35 mouse cellular contexts compared by ENCODE assay signal in genomic region chr4:56957518-56957917, GRCm38 (mm10). TPM values are rescaled to one million over a fixed set of nuclear protein-coding genes. Genes with fewer than 3 reads are reported as not detected.
DNase-seq lines count a peak whose midpoint lies in the region; ATAC-seq and TF ChIP-seq lines count a peak whose summit lies in the region.
"Had no signal": no experiment of that assay in that cellular context is flagged by ENCODE, and none has a peak within 500 bp of the region (broad histone marks: within the 10 kb centered on the region; RNA-seq: fewer than 3 reads in every experiment).

No protein-coding gene starts in this region.

- TF ChIP-seq CTCF in ES-Bruce4 (IDR thresholded peaks at IDR 0.05; ENCODE audit: low read depth, low read length), result no peak
- TF ChIP-seq CTCF in intestine, postnatal 0 days (IDR thresholded peaks at IDR 0.05; ENCODE audit: low read depth), result no peak

- no peak overlapping the region for H3K27ac ChIP-seq in heart, embryonic 15.5 days
- H3K27ac ChIP-seq in heart, embryonic 11.5 days (ENCODE audit: low read depth, low read length), result no peak overlapping the region
- H3K27ac ChIP-seq in ES-Bruce4 (ENCODE audit: insufficient read depth, low read length), result no peak overlapping the region
- H3K27ac ChIP-seq in intestine, postnatal 0 days (ENCODE audit: low read depth, low read length), result no peak overlapping the region
- no peak overlapping the region for H3K27ac ChIP-seq in hindbrain, embryonic 10.5 days
- H3K27ac ChIP-seq: embryonic facial prominence, embryonic 10.5 days; embryonic facial prominence, embryonic 15.5 days; forebrain, embryonic 13.5 days; heart, adult 2 months; hindbrain, embryonic 12.5 days; hindbrain, postnatal 0 days; limb, embryonic 10.5 days; limb, embryonic 15.5 days; liver, embryonic 13.5 days; midbrain, embryonic 12.5 days; neural tube, embryonic 13.5 days had no signal

- DNase-seq in ZHBTc4 (ENCODE audit: low read depth, low spot score), result peak; percentile 73
- DNase-seq in gastrocnemius, postnatal 36 days, result no peak
- no peak for DNase-seq in kidney, postnatal 14 days
- no peak for DNase-seq in hindbrain, embryonic 10.5 days (ENCODE audit: low spot score)
- DNase-seq: adrenal gland, postnatal 25 days; cerebellum, adult 18-20 months; cerebellum, postnatal 14 days; gastrocnemius, postnatal 14 days; heart, adult 2 months; heart, postnatal 10 days; kidney, adult 18-20 months; kidney, postnatal 4 days; layer of hippocampus, postnatal 36 days; liver, embryonic 13.5 days; lung, adult 18-20 months; lung, postnatal 14 days; right cerebral cortex, postnatal 4 days; thymus, postnatal 4 days had no signal

- no peaks in the 10 kb centered on the region for H3K9me3 ChIP-seq in heart, embryonic 15.5 days (replicated peaks)
- no peaks in the 10 kb centered on the region for H3K9me3 ChIP-seq in heart, embryonic 11.5 days (replicated peaks; ENCODE audit: control insufficient read depth, low read length)
- no peaks in the 10 kb centered on the region for H3K9me3 ChIP-seq in ES-Bruce4 (replicated peaks; ENCODE audit: control insufficient read depth, insufficient read depth, low read length, poor library complexity, severe bottlenecking)
- H3K9me3 ChIP-seq in intestine, postnatal 0 days (ENCODE audit: control insufficient read depth), result no peaks in the 10 kb centered on the region
- no peaks in the 10 kb centered on the region for H3K9me3 ChIP-seq in hindbrain, embryonic 10.5 days
- H3K9me3 ChIP-seq: embryonic facial prominence, embryonic 10.5 days; embryonic facial prominence, embryonic 15.5 days; forebrain, embryonic 13.5 days; hindbrain, embryonic 12.5 days; limb, embryonic 10.5 days; limb, embryonic 15.5 days; liver, embryonic 13.5 days; midbrain, embryonic 12.5 days; neural tube, embryonic 13.5 days had no signal

- intact Hi-C loops in gastrocnemius, postnatal 36 days (cut with DNase I), result no loop called here

- no peaks in the 10 kb centered on the region for H3K27me3 ChIP-seq in heart, embryonic 15.5 days
- no peaks in the 10 kb centered on the region for H3K27me3 ChIP-seq in heart, embryonic 11.5 days (ENCODE audit: control insufficient read depth, insufficient read depth, low read length)
- H3K27me3 ChIP-seq in ES-Bruce4 (ENCODE audit: control insufficient read depth, insufficient read depth, low read length, poor library complexity, severe bottlenecking), result no peaks in the 10 kb centered on the region
- H3K27me3 ChIP-seq in intestine, postnatal 0 days (replicated peaks; ENCODE audit: control insufficient read depth, insufficient read depth, low read length), result no peaks in the 10 kb centered on the region
- H3K27me3 ChIP-seq in hindbrain, embryonic 10.5 days (ENCODE audit: insufficient read depth, poor library complexity, severe bottlenecking), result no peaks in the 10 kb centered on the region
- H3K27me3 ChIP-seq: embryonic facial prominence, embryonic 15.5 days; forebrain, embryonic 13.5 days; hindbrain, embryonic 12.5 days; limb, embryonic 15.5 days; liver, embryonic 13.5 days; midbrain, embryonic 12.5 days; neural tube, embryonic 13.5 days; Patski had no signal

- 0 out of 2 replicates have a peak overlapping the region, but pooled peaks have one; percentile 27 for H3K4me2 ChIP-seq in heart, embryonic 15.5 days
- H3K4me2 ChIP-seq in heart, embryonic 11.5 days, result no peak overlapping the region
- H3K4me2 ChIP-seq in intestine, postnatal 0 days (replicated peaks; ENCODE audit: low read depth), result no peak overlapping the region
- H3K4me2 ChIP-seq: embryonic facial prominence, embryonic 15.5 days; forebrain, embryonic 13.5 days; hindbrain, embryonic 12.5 days; limb, embryonic 15.5 days; liver, embryonic 13.5 days; midbrain, embryonic 12.5 days; neural tube, embryonic 13.5 days had no signal

- H3K4me3 ChIP-seq in heart, embryonic 15.5 days, result no peak overlapping the region
- H3K4me3 ChIP-seq in heart, embryonic 11.5 days (ENCODE audit: low read depth, low read length), result no peak overlapping the region
- no peak overlapping the region for H3K4me3 ChIP-seq in ES-Bruce4 (ENCODE audit: low read depth, low read length)
- no peak overlapping the region for H3K4me3 ChIP-seq in intestine, postnatal 0 days (ENCODE audit: low read depth, low read length)
- no peak overlapping the region for H3K4me3 ChIP-seq in hindbrain, embryonic 10.5 days
- H3K4me3 ChIP-seq: embryonic facial prominence, embryonic 10.5 days; embryonic facial prominence, embryonic 15.5 days; forebrain, embryonic 13.5 days; heart, adult 2 months; hindbrain, embryonic 12.5 days; limb, embryonic 10.5 days; limb, embryonic 15.5 days; liver, embryonic 13.5 days; midbrain, embryonic 12.5 days; neural tube, embryonic 13.5 days had no signal

- H3K9ac ChIP-seq in heart, embryonic 15.5 days, result no peak overlapping the region
- no peak overlapping the region for H3K9ac ChIP-seq in heart, embryonic 11.5 days (ENCODE audit: low read depth, low read length)
- H3K9ac ChIP-seq in ES-Bruce4 (ENCODE audit: low read depth, poor library complexity, severe bottlenecking), result no peak overlapping the region
- no peak overlapping the region for H3K9ac ChIP-seq in intestine, postnatal 0 days (ENCODE audit: low read depth, low read length)
- H3K9ac ChIP-seq: embryonic facial prominence, embryonic 15.5 days; forebrain, embryonic 13.5 days; hindbrain, embryonic 12.5 days; limb, embryonic 15.5 days; liver, embryonic 13.5 days; midbrain, embryonic 12.5 days; neural tube, embryonic 13.5 days had no signal

- ATAC-seq in heart, embryonic 15.5 days (replicated peaks; ENCODE audit: insufficient number of reproducible peaks, insufficient read depth, low FRiP score, low read depth), result no peak
- no peak for ATAC-seq in heart, embryonic 11.5 days (replicated peaks; ENCODE audit: insufficient number of reproducible peaks, low FRiP score, low TSS enrichment)
- peak; percentile 51; the same call in 1 of the 2 replicates for ATAC-seq in intestine, postnatal 0 days
- ATAC-seq: forebrain, embryonic 13.5 days; hindbrain, postnatal 0 days; Patski had no signal

- H3K36me3 ChIP-seq in heart, embryonic 15.5 days, result no peaks in the 10 kb centered on the region
- H3K36me3 ChIP-seq in heart, embryonic 11.5 days (ENCODE audit: control insufficient read depth, insufficient read depth, low read length), result no peaks in the 10 kb centered on the region
- H3K36me3 ChIP-seq in ES-Bruce4 (ENCODE audit: control insufficient read depth, insufficient read depth, low read length, poor library complexity, severe bottlenecking), result no peaks in the 10 kb centered on the region
- H3K36me3 ChIP-seq in intestine, postnatal 0 days (ENCODE audit: control insufficient read depth, insufficient read depth), result no peaks in the 10 kb centered on the region
- no peaks in the 10 kb centered on the region for H3K36me3 ChIP-seq in hindbrain, embryonic 10.5 days
- H3K36me3 ChIP-seq: embryonic facial prominence, embryonic 10.5 days; embryonic facial prominence, embryonic 15.5 days; hindbrain, embryonic 12.5 days; limb, embryonic 10.5 days; limb, embryonic 15.5 days; liver, embryonic 13.5 days; midbrain, embryonic 12.5 days had no signal

- H3K4me1 ChIP-seq in heart, embryonic 15.5 days (replicated peaks), result peaks cover 18% of the 10 kb centered on the region
- H3K4me1 ChIP-seq in heart, embryonic 11.5 days (ENCODE audit: control insufficient read depth, insufficient read depth, low read length), result peaks cover 8% of the 10 kb centered on the region
- peaks cover 3% of the 10 kb centered on the region for H3K4me1 ChIP-seq in ES-Bruce4 (ENCODE audit: control insufficient read depth, insufficient read depth, low read length)
- no peaks in the 10 kb centered on the region for H3K4me1 ChIP-seq in intestine, postnatal 0 days (replicated peaks; ENCODE audit: control insufficient read depth, insufficient read depth, low read length)
- H3K4me1 ChIP-seq in hindbrain, embryonic 10.5 days (replicated peaks), result 0 out of 2 replicates have a peak, but pooled peaks cover 2% of the 10 kb centered on the region
- H3K4me1 ChIP-seq: embryonic facial prominence, embryonic 10.5 days; embryonic facial prominence, embryonic 15.5 days; forebrain, embryonic 13.5 days; hindbrain, embryonic 12.5 days; limb, embryonic 15.5 days; midbrain, embryonic 12.5 days; neural tube, embryonic 13.5 days had no signal

- peak; percentile 84 for TF ChIP-seq EP300 in ES-Bruce4 (IDR thresholded peaks at IDR 0.05; ENCODE audit: insufficient read depth, low read depth, low read length)

- WGBS in heart, embryonic 15.5 days, result 34% methylated on average over 9 of the region's 9 CpGs
- 39% methylated on average over 9 of the region's 9 CpGs for WGBS in heart, embryonic 11.5 days (ENCODE audit: insufficient replicate concordance)
- WGBS in intestine, postnatal 0 days, result 38% methylated on average over 9 of the region's 9 CpGs
- 59% methylated on average over 9 of the region's 9 CpGs for WGBS in hindbrain, embryonic 10.5 days

- TF ChIP-seq POLR2A in ES-Bruce4 (IDR thresholded peaks at IDR 0.05; ENCODE audit: insufficient read depth, low read length), result no peak

RNA-seq across cellular contexts. Expression of gene Tmem245, which starts 10.3 kb away (rescaled TPM):
- 19.0 and 20.2 TPM in 2 replicates for polyA plus RNA-seq in heart, embryonic 15.5 days (2015; fragmentation: Nextera tagmentation; extraction: Ambion mirVana)
- 9.7 and 12.1 TPM in 2 replicates for polyA plus RNA-seq in heart, embryonic 11.5 days (2014; fragmentation: Nextera tagmentation; extraction: Ambion mirVana)
- 60.6 and 61.9 TPM in 2 replicates for polyA plus RNA-seq in ES-Bruce4 (2011; ENCODE audit: insufficient read depth, insufficient read length, low read depth, missing spikeins)
- 3.3 and 3.6 TPM in 2 replicates for polyA plus RNA-seq in intestine, postnatal 0 days (2015; fragmentation: Nextera tagmentation; extraction: Ambion mirVana)
- 10 to 100 TPM; 16.3 to 23.9 TPM for total RNA-seq in gastrocnemius, postnatal 36 days (2021)
- polyA plus RNA-seq in hindbrain, embryonic 10.5 days (2016; fragmentation: Nextera tagmentation; extraction: Ambion mirVana), result 10.8 and 13.4 TPM in 2 replicates

RNA-seq across cellular contexts. Expression of gene Frrs1l, which starts 32.7 kb away (rescaled TPM):
- 0.28 and 0.38 TPM in 2 replicates for polyA plus RNA-seq in heart, embryonic 15.5 days (2015; fragmentation: Nextera tagmentation; extraction: Ambion mirVana)
- polyA plus RNA-seq in heart, embryonic 11.5 days (2014; fragmentation: Nextera tagmentation; extraction: Ambion mirVana), result 0.08 and 0.14 TPM in 2 replicates
- 1.0 and 1.4 TPM in 2 replicates for polyA plus RNA-seq in ES-Bruce4 (2011; ENCODE audit: insufficient read depth, insufficient read length, low read depth, missing spikeins)
- polyA plus RNA-seq in intestine, postnatal 0 days (2015; fragmentation: Nextera tagmentation; extraction: Ambion mirVana), result 0.18 TPM in 2 replicates
- not detected for total RNA-seq in gastrocnemius, postnatal 36 days (2021)
- 2.5 and 2.6 TPM in 2 replicates for polyA plus RNA-seq in hindbrain, embryonic 10.5 days (2016; fragmentation: Nextera tagmentation; extraction: Ambion mirVana)
- total RNA-seq: MEL had no signal
- polyA plus RNA-seq: Patski; spleen, adult 2 months; thymus, postnatal 0 days had no signal
